Mouse (Mus musculus): ENCODE results near the gene Wdr54.
A peak's percentile ranks its signal among the peaks of the same experiment; 100 is the strongest.

Wdr54 gene

GRCm38 (mm10) chr6:83101688-83102556, 54.3 kb downstream of the Wdr54 start:
- DNase-seq: peak; percentile 61 to 74

- peak; percentile 84 to 87 for DNase-seq
Measured at GRCm38 (mm10) chr6:83101316-83101687, 54.9 kb downstream of the Wdr54 start, which contains the start of the genes Ccdc142 and Gm42688. TSS of gene Ccdc142 (plus strand) at chr6:83101601. TSS of gene Gm42688 (plus strand) at chr6:83101617.
